Mouse (Mus musculus) frontal cortex, adult (tissue): ENCODE data around the gene Tm6sf1.

Source experiments
- ATAC-seq: cut with Nextera tagmentation; 2 replicates; pipeline ENCODE4 v1.9.2; 2017; ENCODE audit warnings: mild to moderate bottlenecking, moderate library complexity, mixed read lengths; ENCODE audit not compliant: low TSS enrichment

Tm6sf1 gene

DNA sequence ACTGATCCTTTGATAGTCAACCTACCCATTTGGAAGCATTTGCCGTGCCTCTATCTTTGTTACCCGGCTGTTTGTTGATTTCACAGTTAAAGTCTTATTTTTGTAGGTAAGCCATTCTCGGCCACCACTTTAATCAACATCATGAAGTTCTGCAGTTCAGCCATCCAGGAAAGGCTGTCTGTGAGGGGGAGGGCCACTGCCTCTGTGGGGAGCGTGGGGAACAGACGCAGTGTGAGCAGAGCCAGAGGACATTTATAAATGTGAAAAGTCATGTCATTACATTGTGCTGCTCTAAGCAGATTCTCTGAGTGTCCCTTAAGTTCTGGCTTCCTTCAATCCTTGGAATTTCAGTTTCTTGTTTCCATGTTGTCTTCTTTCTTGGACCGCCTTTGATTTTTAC lies 8.6 kb upstream of the Tm6sf1 start:
- ATAC-seq, result no peak

DNA sequence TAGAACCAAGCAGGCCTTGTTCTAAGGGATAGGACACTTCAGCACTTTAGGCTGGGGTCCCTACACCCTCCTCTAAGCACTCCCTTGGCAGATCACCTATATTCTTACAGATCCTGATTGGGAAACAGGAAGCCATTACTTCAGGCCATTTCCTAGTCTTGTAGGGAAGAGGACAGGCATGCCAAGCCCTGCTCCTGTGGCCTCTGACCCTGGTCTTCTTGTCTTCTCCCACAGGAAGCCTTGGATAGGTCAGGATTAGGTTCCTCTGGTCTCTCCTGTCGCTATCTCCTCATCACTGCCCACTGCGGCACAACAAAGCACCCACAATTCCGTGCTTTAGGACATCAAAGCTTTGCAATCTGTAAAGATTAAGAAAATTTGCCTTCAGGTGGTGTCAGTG lies 7.1 kb upstream of the Tm6sf1 start:
- ATAC-seq, result no peak

DNA sequence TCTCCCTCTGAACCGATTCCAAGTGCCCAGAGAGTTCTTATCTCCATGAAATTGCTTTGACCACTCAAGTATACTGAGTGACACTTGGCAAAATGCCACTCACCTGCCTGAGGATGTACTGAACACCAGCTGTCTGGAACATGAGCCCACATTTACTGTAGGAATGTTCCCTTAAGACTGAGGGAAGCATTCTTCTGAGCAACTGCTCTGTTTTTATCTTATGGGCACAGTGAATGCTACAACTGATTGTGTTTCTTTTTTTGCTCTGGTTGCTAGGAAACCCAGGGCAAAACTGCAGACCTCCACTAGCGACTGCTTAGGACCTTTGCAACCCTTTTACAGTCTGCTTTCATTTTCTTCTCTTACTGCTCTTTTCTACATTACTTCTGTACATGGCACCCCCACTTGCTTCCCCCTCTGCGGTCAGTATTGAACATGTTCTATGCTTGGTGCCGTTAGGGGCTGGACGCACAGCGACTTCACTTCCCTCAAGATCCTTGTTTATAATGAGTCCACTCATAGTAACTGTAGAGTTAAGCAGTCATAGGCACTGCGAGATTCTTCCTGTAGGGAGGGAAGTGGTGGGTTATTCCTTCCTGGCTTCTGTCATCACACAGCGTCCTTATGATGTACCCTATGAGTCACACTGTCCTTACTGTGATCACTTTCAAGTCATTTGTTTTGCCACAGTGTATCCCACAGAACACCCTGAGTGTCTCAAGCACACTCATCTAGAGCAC lies 4.1 kb upstream of the Tm6sf1 start:
- ATAC-seq, result peak; percentile 28; the same call in 1 of the 2 replicates

DNA sequence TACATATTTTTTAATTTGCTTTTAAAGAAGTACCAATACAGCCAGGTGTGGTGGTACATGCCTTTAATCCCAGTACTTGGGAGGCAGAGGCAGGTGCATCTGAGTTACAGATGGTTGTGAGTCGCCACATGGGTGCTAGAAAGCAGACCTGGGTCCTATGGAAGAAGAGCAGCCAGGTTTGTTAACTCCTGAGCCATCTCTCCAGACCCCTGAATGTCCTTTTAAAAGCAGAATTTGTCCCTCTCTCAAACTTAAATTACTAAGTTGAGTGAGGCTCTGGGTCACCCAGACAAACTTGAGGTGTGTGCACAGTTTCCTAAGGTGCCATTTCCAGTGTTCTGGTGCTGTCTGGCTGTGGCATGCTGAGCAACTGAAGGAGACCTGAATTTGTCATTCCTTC lies 3.1 kb upstream of the Tm6sf1 start, which contains the start of gene Gm10160:
Gene Gm10160 (minus strand): TSS at position 101 of the 400 bp plus-strand sequence.
- no peak for ATAC-seq

DNA sequence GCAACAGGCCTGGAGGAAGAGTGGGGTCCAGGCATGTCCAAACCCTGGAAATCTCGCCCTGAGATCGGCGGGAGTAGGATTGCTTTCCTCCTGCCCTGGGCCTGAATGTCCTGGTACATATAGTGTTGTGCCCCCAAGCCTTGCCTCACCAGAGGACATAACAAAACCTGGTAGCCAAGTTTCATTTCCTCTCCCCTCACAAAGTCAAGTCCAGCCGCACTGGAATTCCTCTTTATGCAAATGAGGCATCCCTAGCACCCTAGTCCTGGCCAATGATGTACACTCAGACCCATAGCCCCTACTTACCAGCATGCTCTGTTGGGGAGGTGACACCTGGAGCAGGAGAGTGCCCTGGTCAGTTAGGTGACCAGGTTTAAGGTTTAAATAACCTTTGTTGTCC lies 2.6 kb upstream of the Tm6sf1 start:
- no peak for ATAC-seq

DNA sequence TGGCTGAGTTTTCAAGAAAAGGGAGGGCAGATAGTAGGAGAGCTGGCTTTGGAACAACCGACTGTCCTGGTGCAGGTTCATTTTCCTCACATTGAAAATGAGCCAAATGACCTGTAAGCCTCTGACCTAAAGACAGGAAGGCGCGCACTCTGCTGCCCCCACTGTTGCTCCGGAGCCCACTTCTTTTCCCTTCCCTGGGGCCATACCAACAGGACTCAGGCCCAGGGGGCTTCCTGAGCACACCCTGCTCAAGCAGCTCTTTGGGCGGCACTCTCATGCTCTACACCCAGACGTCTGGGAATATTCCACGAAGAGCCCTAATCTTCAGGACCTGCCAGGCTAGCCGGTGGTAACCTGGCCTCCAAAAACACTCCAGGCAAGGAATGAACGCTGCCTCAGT lies 565 bp upstream of the Tm6sf1 start:
- no peak for ATAC-seq

DNA sequence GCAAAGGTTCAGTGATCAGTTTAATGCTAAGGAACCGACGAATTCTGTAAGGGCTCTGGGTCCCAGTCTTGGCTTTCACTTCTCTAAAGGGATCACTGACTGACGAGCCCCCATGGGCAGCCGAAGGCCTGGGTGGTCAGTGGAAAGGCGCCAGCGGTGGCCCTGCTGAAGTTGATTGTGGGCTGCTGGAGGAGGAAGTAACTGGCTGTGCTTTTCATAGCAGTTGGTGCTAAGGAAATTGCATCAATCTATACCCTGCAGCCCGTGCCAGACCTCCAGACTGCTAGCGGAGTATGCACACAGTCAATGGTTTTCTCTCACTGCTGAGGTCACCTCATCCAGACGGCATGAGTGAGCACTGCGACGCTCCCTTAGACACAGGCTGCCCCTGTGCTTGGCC lies 1.3 kb downstream of the Tm6sf1 start:
- ATAC-seq, result peak; percentile 27

DNA sequence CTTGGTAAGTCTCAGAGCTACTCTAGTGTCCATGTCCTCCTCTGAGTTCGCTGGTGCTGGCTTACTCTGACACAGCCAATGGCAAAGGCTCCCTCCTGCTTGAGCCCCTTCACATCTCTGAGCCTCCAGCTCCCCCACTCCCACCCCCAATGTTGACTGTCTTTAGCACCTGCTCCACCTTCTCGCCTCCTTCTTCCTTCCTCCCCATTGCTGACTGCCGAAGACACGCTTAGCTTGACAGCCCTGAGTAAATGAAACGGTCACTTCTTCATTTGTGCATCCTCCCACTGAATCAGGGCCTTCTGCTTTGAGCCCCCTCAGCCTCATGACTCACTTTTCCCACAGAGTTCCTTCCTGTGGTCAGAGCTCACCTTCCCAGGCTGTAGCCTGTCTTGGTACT lies 2.2 kb downstream of the Tm6sf1 start:
- ATAC-seq, result no peak

DNA sequence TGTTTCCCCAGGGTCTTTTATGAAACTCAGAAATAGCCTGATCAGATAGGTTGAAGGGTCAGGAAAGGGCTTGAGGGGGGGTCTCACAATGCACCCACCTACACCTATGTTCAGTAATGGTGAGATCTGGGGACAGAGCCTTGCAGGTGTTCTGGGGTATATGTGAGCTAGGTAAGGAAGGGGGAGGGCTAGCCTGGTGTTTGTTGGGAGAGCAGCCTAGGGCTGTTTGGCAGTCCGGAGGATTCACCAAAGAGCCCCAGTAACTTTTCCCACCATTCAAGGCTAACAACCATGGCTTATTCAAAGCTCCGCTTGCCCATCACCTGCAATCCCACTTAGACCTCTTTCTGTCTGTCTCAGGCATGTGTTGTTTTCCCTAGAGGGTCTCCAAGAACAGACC lies 2.7 kb downstream of the Tm6sf1 start:
- ATAC-seq, result no peak

DNA sequence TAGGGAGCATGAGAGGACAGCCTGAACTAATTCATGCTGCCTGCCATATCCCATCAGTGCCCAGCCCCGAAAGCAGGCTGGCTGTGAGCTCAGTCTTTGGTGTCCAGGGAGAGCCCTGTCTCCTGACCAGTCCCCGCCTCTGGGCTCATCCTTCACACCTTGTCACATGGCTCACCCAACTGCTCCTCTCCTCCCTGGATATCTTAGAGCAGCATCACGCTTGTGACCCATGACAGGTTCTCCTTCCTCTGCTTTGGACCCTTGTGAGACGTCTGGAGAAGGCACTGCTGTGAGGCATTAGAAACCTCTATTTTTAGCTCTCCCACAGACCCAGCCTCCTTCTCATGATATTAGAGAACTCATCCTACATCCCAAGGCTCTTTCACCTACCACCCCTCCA lies 3.1 kb downstream of the Tm6sf1 start:
- no peak for ATAC-seq

DNA sequence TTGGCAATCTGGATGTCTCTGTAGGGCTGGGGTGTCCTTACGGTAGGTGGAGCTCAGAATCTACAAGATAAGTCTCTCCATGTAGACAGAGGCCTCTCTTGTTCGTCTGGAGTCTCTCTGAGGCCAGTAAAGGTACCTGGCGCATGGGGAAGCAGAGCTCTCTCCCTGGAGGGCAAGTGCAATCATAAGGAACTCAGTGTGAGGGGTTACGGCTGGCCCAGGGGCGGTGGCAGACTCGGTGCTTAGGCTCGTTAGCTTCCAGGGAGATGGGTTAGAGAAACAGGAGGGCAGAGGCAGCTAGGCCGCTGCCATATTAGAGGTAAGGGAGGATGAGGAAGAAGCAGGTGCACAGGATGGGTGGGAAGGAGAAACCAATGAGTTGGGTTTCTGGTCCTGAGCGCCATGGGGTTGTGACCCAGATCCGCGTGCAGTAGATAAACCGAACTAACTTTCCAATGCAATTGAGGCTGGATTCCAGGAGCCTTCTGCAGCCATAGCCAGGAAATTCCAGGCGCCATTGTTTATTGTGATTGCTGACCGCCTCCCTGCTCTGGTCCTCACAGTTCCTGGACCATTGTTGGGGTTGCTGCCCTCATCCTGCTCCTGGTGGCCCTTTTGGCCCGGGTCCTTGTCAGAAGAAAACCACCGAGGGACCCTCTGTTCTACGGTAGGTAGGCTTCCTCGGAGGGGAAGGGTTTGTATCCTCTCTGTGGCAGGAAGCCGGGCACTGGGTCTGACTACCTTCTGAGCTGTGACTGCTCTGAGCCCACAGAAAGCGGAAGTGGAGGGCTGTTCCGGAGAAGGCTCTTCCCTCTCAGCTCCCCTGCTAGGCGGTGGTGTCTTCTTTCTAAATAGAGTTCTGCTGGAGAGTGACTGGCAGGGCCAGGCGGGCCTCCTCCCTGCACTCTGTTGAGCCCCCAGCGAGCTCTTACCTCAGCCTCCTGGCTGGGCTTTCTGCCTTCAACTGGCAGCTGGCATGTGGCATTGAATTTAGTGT lies 4.1 kb downstream of the Tm6sf1 start:
- no peak for ATAC-seq

DNA sequence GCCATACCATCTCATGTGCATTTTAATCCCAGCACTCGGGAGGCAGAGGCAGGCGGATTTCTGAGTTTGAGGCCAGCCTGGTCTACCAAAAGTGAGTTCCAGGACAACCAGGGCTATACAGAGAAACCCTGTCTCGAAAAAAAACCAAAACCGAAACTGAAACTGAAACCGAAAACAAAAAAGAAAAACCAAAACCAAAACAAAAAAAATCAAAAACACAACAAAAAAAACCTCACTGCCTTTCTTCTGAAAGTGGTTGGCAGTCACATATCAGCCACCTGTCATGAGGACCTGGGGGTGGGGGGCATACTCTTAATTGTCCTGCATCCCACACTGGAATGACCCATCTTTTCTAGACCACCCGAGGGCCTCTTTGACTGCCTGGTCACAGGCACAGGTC lies 5.8 kb downstream of the Tm6sf1 start:
- ATAC-seq, result no peak

DNA sequence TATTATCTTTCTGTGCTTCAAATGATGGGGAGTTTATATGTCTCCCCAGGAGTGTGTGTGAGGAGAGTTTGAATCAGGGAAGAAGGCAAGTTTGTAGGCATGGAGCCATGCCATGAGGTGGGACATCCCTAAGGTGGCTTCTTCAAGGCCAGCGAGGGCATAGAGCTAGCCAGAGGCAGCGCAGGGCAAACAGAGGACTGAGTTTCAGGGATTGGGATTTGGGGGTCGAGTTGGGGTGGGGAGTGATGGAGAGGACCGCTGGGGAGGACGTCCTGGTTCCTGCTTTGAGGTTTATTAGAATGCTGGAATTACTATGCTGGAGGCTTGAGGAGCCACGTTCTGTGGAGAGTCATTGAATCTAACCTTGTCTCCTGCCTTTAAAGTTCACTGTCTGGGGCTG lies 7.1 kb downstream of the Tm6sf1 start:
- no peak for ATAC-seq

DNA sequence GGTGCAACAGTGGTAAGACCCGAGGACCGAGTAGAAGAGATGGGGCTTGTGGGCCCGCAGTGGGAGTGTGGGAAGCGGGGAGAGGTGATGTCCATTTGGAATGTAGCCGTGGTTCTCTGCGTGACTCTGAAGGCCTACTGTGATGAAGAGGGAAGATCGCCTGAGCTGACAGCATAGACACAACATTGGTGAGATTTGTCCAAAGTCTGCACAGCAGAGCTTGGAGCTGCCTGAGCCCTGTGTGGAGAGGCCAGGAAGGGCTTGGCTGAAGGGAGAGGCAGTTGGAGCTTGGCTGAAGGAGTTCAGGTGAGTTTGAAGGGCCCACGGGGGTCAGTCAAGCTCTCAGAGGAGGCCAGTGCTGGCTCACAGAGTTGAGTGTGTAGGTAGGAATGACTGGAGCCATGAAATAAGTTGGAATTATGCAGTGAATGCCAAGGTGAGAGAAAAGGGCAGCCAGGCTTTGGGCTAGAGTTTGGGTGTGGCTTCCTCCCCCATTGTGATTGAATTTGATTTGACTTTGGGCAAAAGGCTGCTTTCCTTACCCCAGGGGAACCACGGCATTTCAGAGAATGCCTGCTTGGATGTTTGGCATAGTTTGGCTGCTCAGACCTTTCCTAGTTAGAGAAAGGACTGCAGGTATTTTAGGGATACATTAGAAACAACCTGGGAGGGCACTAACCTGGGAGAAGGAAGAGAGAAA lies 8.6 kb downstream of the Tm6sf1 start:
- ATAC-seq, result no peak

DNA sequence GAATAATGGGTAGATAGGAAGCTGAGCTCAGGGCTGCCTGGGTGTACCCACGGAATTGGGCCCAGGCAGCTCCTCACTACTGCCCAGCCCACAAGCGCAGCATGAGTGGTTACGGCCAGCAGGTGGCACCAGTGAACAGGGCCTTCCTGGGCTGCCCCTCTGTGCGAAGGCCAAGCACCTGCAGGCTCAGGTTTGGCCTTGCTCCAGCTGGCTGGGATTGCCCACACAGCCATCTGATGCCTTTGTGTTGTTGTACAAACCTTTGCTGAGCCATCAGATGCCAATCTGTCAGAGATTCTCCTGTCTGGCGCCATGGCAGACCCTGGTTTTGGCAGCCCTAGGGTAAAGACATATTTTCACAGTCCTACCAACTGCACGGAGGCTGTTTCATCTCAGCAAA lies 9.4 kb downstream of the Tm6sf1 start:
- peak; percentile 72; the same call in 1 of the 2 replicates for ATAC-seq

DNA sequence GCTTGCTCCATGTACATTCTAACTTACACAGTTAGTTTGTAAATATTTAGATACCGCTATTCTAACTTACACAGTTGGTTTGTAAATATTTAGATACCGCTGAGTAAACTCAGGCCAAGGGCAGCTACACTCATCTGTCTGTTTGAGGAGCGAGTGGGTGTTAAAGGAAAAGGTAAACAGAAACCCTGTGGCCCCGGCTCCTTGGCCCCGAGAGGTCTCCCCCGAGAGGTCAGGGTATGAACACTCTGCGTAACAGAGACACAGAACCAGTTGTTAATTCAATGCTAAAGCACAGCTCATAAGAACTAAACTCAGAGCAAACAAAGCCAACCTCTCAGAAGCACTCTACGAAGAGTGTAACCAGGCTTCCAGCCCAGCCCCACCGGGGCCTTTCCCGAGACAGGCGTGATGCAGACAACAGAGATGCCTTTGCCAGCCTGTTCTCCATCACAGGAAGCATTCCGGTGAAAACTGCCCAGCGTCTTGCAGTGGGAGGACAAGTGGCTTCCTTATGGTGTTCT lies 13.8 kb downstream of the Tm6sf1 start:
- ATAC-seq, result no peak

DNA sequence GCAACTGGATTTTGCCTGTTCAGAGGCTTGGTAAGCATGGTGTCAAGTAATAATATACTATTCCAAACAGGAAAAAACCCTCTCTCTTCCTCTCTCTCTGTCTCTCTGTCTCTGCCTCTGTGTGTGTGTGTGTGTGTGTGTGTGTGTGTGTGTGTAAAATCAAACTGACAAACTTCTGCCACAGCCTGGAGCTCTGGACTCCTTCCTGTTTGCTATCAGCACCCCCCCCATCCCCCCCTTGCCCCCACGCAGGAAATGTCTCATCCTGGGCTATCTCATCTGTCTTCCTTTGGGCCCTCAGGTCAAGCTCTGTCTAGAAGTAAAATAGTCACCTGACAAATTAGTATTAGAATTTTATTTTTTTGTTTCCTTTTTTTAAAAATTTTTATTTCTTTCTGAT lies 15.0 kb downstream of the Tm6sf1 start:
- ATAC-seq, result no peak

DNA sequence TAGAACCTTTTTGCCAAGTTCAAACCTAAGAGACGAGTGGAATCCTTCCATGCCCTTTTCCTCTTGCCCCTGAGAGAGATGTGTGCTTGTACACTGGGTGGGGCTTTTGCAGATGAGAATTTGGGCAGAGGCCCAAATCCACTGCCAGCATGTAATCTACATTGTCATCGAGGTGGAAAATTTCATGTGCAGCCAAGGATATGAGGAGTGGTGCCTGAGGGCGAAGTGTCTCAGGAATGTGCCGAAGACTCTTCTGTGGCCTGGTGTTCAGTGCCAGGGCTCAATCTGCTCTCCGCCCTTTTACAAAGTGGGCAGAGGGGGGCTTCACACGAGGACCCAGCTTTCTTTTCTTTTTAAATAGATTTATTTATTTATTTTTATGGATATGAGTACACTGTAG lies 15.8 kb downstream of the Tm6sf1 start:
- ATAC-seq, result no peak

DNA sequence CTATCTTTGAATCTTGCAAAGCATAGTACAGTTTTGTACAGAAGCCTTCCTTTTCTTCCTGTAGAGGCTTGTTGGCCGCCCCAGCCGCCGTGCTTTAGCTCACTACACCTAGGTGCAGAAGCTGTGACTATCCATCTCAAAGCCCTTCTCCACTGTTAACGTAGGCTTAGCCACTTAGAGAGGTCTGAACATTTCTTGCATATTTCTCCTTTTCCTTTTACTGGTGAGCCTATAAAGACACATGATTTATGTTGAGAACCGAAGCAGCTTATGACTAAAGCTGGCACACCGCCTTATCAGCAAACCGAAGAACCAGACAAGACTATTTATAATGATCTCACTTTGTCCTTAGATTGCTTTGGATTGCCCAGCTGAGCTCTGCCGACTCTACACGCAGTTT lies 16.6 kb downstream of the Tm6sf1 start:
- peak; percentile 72 for ATAC-seq

DNA sequence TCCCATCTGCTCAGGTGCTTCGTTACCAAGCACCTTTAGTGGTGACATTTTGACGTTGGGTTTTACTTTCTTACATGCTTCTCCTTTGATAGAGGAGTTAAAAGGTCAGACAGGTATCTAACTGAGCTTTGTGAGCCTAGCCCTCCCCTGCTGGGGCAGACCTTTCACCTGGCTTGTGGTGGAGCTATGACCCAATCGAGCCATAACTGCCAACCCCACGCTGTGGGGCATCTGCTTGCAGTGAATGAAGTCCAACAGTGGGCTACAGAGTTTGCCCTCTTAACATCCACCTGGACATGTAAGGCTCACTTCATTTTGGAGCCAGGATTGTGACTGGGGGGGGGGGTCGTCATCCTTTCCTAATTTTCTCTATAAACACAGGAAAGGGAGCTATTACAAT lies 21.5 kb downstream of the Tm6sf1 start:
- no peak for ATAC-seq

DNA sequence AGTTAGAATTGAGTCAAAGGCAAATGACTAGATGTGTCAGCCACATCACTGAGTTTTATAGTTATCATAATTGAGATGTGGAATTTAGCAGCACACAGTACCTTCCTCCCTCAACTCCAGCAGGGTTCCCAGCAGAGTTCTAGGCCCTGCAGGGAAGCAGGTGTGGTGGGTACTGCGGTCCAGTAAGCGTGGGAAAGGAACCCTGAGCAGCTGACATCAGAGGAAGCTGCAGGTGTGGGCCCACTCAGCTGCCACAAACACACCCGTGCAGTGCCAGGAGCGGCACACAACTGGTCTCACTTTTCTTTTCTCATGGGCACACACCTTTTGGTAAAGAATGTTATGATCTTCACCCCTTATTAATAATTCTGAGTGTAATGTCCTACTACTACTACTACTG lies 22.0 kb downstream of the Tm6sf1 start:
- no peak for ATAC-seq

DNA sequence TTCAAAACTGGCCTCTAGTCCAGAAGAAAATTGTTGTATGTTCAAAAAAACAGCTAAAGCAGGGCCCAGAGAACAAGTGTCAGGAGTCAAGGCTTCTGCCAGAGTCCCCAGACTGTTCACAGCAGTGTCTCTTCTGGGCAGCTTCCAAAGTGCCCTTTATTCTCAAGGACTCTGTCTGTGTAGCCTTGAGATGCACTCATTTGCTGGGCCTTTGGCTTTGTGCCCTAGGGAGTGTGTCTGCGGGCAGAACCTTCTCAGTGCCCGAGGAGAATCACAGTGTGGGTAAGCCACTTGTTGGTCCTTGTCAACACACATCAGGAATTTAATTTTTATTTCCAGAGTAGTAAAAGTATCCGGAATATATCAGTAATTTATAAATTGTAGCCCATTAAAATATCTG lies 22.8 kb downstream of the Tm6sf1 start:
- ATAC-seq, result no peak
